Mouse (Mus musculus) forebrain, embryonic 13.5 days (tissue): Measurements from ENCODE around the gene Prdm16. TPM values are rescaled to one million over a fixed set of nuclear protein-coding genes. Genes with fewer than 3 reads are reported as not detected.

ENCODE experiments used
- ATAC-seq: fragments of 200-750 bp; cut with Nextera tagmentation; 2 replicates; pipeline ENCODE4 v1.8.0; 2017
- H3K27ac ChIP-seq: fragments of 300-500 bp; sonication (generic); 2 replicates; pipeline ENCODE4 v1.5.1; 2015; ENCODE audit warnings: inconsistent platforms, mild to moderate bottlenecking, moderate library complexity
- H3K27me3 ChIP-seq: fragments of 300-500 bp; sonication (generic); 2 replicates; pipeline ENCODE4 v1.6.1; 2015; ENCODE audit warnings: mild to moderate bottlenecking, inconsistent platforms
- H3K36me3 ChIP-seq: fragments of 300-500 bp; sonication (generic); 2 replicates; pipeline ENCODE4 v1.6.1; 2015; ENCODE audit warnings: mild to moderate bottlenecking, inconsistent platforms; ENCODE audit not compliant: poor library complexity, severe bottlenecking
- H3K4me1 ChIP-seq: fragments of 300-500 bp; sonication (generic); 2 replicates; pipeline ENCODE4 v1.6.1; 2015; ENCODE audit warnings: inconsistent platforms
- H3K4me2 ChIP-seq: fragments of 300-500 bp; sonication (generic); 2 replicates; pipeline ENCODE4 v1.6.1; 2015; ENCODE audit warnings: inconsistent platforms, mild to moderate bottlenecking, moderate library complexity
- H3K4me3 ChIP-seq: fragments of 300-500 bp; sonication (generic); 2 replicates; pipeline ENCODE4 v1.5.1; 2015; ENCODE audit warnings: mild to moderate bottlenecking, inconsistent platforms
- H3K9ac ChIP-seq: fragments of 300-500 bp; sonication (generic); 2 replicates; pipeline ENCODE4 v1.6.1; 2015; ENCODE audit warnings: mild to moderate bottlenecking, inconsistent platforms
- H3K9me3 ChIP-seq: fragments of 300-500 bp; sonication (generic); replicated peaks from 2 replicates; pipeline ENCODE4 v1.6.1; 2016; ENCODE audit warnings: inconsistent platforms
- WGBS: fragments of 180-500 bp; shearing (Covaris S2); methylation state at CpG from one replicate; pipeline ENCODE4 v1.1.7; 2015; 5-methylcytosine and 5-hydroxymethylcytosine counted together
- polyA plus RNA-seq: library from polyadenylated mRNA; unstranded; fragments of >200 nt; fragmentation: Nextera tagmentation; extraction: Ambion mirVana; gene quantifications from 2 replicates; pipeline ENCODE4 v1.2.1, GENCODE M21; 2015

Prdm16 gene
- polyA plus RNA-seq, 1 experiment from 2014 or later: 41.3 TPM

- no peaks in the 10 kb centered on the region for H3K9me3 ChIP-seq
- 45% methylated on average over 9 of the region's 9 CpGs for WGBS
- no peak overlapping the region for H3K9ac ChIP-seq
- H3K36me3 ChIP-seq: no peaks in the 10 kb centered on the region
- peak overlapping the region; percentile 93 for H3K27ac ChIP-seq
- peaks cover 94% of the 10 kb centered on the region for H3K4me1 ChIP-seq
- H3K27me3 ChIP-seq: 0 out of 2 replicates have a peak, but pooled peaks cover 14% of the 10 kb centered on the region
- H3K4me3 ChIP-seq: no peak overlapping the region
- ATAC-seq: no peak
- peak overlapping the region; percentile 49 for H3K4me2 ChIP-seq
Measured at GRCm38 (mm10) chr4:154500695-154501094, 136.0 kb downstream of the Prdm16 start.

GRCm38 (mm10) chr4:154499701-154500523, 136.8 kb downstream of the Prdm16 start:
- H3K36me3 ChIP-seq: no peaks in the 10 kb centered on the region
- ATAC-seq: peak; percentile 88
- peaks cover 90% of the 10 kb centered on the region for H3K4me1 ChIP-seq
- H3K4me2 ChIP-seq: peak overlapping the region; percentile 49
- H3K4me3 ChIP-seq: no peak overlapping the region; the same call in 1 of the 2 replicates
- H3K27ac ChIP-seq: peak overlapping the region; percentile 93
- H3K9me3 ChIP-seq: no peaks in the 10 kb centered on the region
- H3K27me3 ChIP-seq: peaks cover 19% of the 10 kb centered on the region
- WGBS: 6% methylated on average over 29 of the region's 29 CpGs
- peak overlapping the region; percentile 52 for H3K9ac ChIP-seq

- Histone ChIP-seq H3K4me3 (no peak overlapping the region), H3K9me3 (no peaks in the 10 kb centered on the region), H3K36me3 (no peaks in the 10 kb centered on the region), H3K4me1 (peaks cover 85% of the 10 kb centered on the region), H3K27ac (peak overlapping the region; percentile 62), H3K4me2 (no peak overlapping the region), H3K9ac (peak overlapping the region; percentile 27; the same call in 1 of the 2 replicates), H3K27me3 (peaks cover 36% of the 10 kb centered on the region)
- 60% methylated on average over 4 of the region's 4 CpGs for WGBS
- no peak for ATAC-seq
Measured at GRCm38 (mm10) chr4:154497423-154498175, 139.1 kb downstream of the Prdm16 start.

- no peak overlapping the region for H3K4me2 ChIP-seq
- H3K27ac ChIP-seq: peak overlapping the region; percentile 62
- peak overlapping the region; percentile 27; the same call in 1 of the 2 replicates for H3K9ac ChIP-seq
- H3K36me3 ChIP-seq: no peaks in the 10 kb centered on the region
- H3K27me3 ChIP-seq: peaks cover 42% of the 10 kb centered on the region
- no peak overlapping the region for H3K4me3 ChIP-seq
- no peaks in the 10 kb centered on the region for H3K9me3 ChIP-seq
- 11% methylated on average over 7 of the region's 7 CpGs for WGBS
- H3K4me1 ChIP-seq: peaks cover 85% of the 10 kb centered on the region
- peak; percentile 44 for ATAC-seq
Measured at GRCm38 (mm10) chr4:154496991-154497390, 139.7 kb downstream of the Prdm16 start.

GRCm38 (mm10) chr4:154496522-154496921, 140.2 kb downstream of the Prdm16 start:
- Histone ChIP-seq H3K27ac (no peak overlapping the region), H3K4me3 (no peak overlapping the region), H3K36me3 (no peaks in the 10 kb centered on the region), H3K9me3 (no peaks in the 10 kb centered on the region), H3K27me3 (peaks cover 46% of the 10 kb centered on the region), H3K4me2 (no peak overlapping the region), H3K9ac (no peak overlapping the region), H3K4me1 (peaks cover 84% of the 10 kb centered on the region)
- ATAC-seq: no peak
- WGBS: 88% methylated on average over 5 of the region's 5 CpGs

- Histone ChIP-seq H3K4me3 (no peak overlapping the region), H3K9ac (no peak overlapping the region), H3K9me3 (no peaks in the 10 kb centered on the region), H3K4me2 (no peak overlapping the region), H3K36me3 (no peaks in the 10 kb centered on the region), H3K4me1 (peaks cover 77% of the 10 kb centered on the region), H3K27ac (no peak overlapping the region), H3K27me3 (peaks cover 67% of the 10 kb centered on the region)
- WGBS: 54% methylated on average over 4 of the region's 4 CpGs
- no peak for ATAC-seq
Measured at GRCm38 (mm10) chr4:154493996-154494395, 142.7 kb downstream of the Prdm16 start.

GRCm38 (mm10) chr4:154492714-154493121, 144.0 kb downstream of the Prdm16 start:
- ATAC-seq: peak; percentile 45; the same call in 1 of the 2 replicates
- peaks cover 77% of the 10 kb centered on the region for H3K4me1 ChIP-seq
- H3K27me3 ChIP-seq: peaks cover 74% of the 10 kb centered on the region
- H3K27ac ChIP-seq: no peak overlapping the region
- peak overlapping the region; percentile 39 for H3K4me2 ChIP-seq
- 6% methylated on average over 11 of the region's 11 CpGs for WGBS
- no peaks in the 10 kb centered on the region for H3K36me3 ChIP-seq
- H3K4me3 ChIP-seq: 0 out of 2 replicates have a peak overlapping the region, but pooled peaks have one; percentile 1
- H3K9ac ChIP-seq: peak overlapping the region; percentile 30; the same call in 1 of the 2 replicates
- no peaks in the 10 kb centered on the region for H3K9me3 ChIP-seq

GRCm38 (mm10) chr4:154492268-154492667, 144.4 kb downstream of the Prdm16 start:
- Histone ChIP-seq H3K4me2 (peak overlapping the region; percentile 39), H3K27me3 (peaks cover 79% of the 10 kb centered on the region), H3K36me3 (no peaks in the 10 kb centered on the region), H3K27ac (no peak overlapping the region), H3K9me3 (no peaks in the 10 kb centered on the region), H3K4me1 (peaks cover 77% of the 10 kb centered on the region), H3K4me3 (0 out of 2 replicates have a peak overlapping the region, but pooled peaks have one; percentile 1), H3K9ac (peak overlapping the region; percentile 30; the same call in 1 of the 2 replicates)
- ATAC-seq: no peak
- WGBS: 41% methylated on average over 7 of the region's 7 CpGs

GRCm38 (mm10) chr4:154488031-154488430, 148.6 kb downstream of the Prdm16 start:
- no peaks in the 10 kb centered on the region for H3K9me3 ChIP-seq
- H3K4me3 ChIP-seq: no peak overlapping the region
- ATAC-seq: peak; percentile 60
- H3K36me3 ChIP-seq: no peaks in the 10 kb centered on the region
- H3K4me1 ChIP-seq: peaks cover 51% of the 10 kb centered on the region
- peaks cover 77% of the 10 kb centered on the region for H3K27me3 ChIP-seq
- H3K27ac ChIP-seq: no peak overlapping the region
- H3K9ac ChIP-seq: 0 out of 2 replicates have a peak overlapping the region, but pooled peaks have one; percentile 27
- WGBS: 20% methylated on average over 5 of the region's 5 CpGs
- H3K4me2 ChIP-seq: no peak overlapping the region

- 89% methylated on average over 14 of the region's 14 CpGs for WGBS
- H3K27me3 ChIP-seq: peaks cover 44% of the 10 kb centered on the region; the same call in 1 of the 2 replicates
Measured at GRCm38 (mm10) chr4:154482695-154483094, 154.0 kb downstream of the Prdm16 start.

GRCm38 (mm10) chr4:154481771-154482637, 154.7 kb downstream of the Prdm16 start:
- Histone ChIP-seq H3K4me2 (no peak overlapping the region), H3K9ac (no peak overlapping the region), H3K27ac (no peak overlapping the region), H3K27me3 (peaks cover 42% of the 10 kb centered on the region; the same call in 1 of the 2 replicates), H3K9me3 (no peaks in the 10 kb centered on the region), H3K4me1 (peaks cover 22% of the 10 kb centered on the region), H3K4me3 (no peak overlapping the region), H3K36me3 (no peaks in the 10 kb centered on the region)
- ATAC-seq: no peak
- 75% methylated on average over 14 of the region's 14 CpGs for WGBS

More at GRCm38 (mm10) chr4:154482695-154483094, 154.0 kb downstream of the Prdm16 start:
- H3K9ac ChIP-seq: no peak overlapping the region
- no peaks in the 10 kb centered on the region for H3K9me3 ChIP-seq
- peaks cover 26% of the 10 kb centered on the region for H3K4me1 ChIP-seq
- no peak overlapping the region for H3K27ac ChIP-seq
- no peaks in the 10 kb centered on the region for H3K36me3 ChIP-seq
- ATAC-seq: no peak
- no peak overlapping the region for H3K4me2 ChIP-seq
- H3K4me3 ChIP-seq: no peak overlapping the region
